Mouse (Mus musculus): ENCODE measurements at regions not wholly inside any gene's neighbourhood (a gene's known extent, or its start where the extent isn't known, plus 50 kb on each side); places are given as distances from the start of the nearest gene placed in this dataset.

- Histone ChIP-seq H3K27ac (replicated peaks; ENCODE audit: insufficient read depth, low read depth, low read length) (no peak overlapping the region), H3K36me3 (ENCODE audit: control insufficient read depth, insufficient read depth, low read length) (no peaks in the 10 kb centered on the region)
- DNase-seq (ENCODE audit: extremely low read depth, low read depth, low spot score) = no peak
Measured at GRCm38 (mm10) chr4:93540588-93540987, 205.3 kb upstream of the Tusc1 start.

GRCm38 (mm10) chr4:93527382-93527781, 192.1 kb upstream of the Tusc1 start:
- no peaks in the 10 kb centered on the region for H3K36me3 ChIP-seq (ENCODE audit: control insufficient read depth, insufficient read depth, low read length)
- H3K27ac ChIP-seq (replicated peaks; ENCODE audit: insufficient read depth, low read depth, low read length) = no peak overlapping the region
- H3K4me3 ChIP-seq (ENCODE audit: insufficient read depth, low read depth, low read length) = no peak overlapping the region
- no peak for TF ChIP-seq CTCF (IDR thresholded peaks at IDR 0.05; ENCODE audit: low read depth, low read length)
- no peak for TF ChIP-seq POLR2A (IDR thresholded peaks at IDR 0.05; ENCODE audit: extremely low read depth, insufficient read depth, low read length)
- no peak overlapping the region for H3K9ac ChIP-seq (ENCODE audit: low read depth, low read length)
- DNase-seq (ENCODE audit: extremely low read depth, low read depth, low spot score) = no peak
- no peaks in the 10 kb centered on the region for H3K4me1 ChIP-seq (ENCODE audit: control insufficient read depth, insufficient read depth, low read length)
- no peaks in the 10 kb centered on the region for H3K79me2 ChIP-seq (ENCODE audit: control insufficient read depth, insufficient read depth, low read length)
- H3K27me3 ChIP-seq (ENCODE audit: control insufficient read depth, insufficient read depth, low read length) = no peaks in the 10 kb centered on the region
- 64% methylated on average over 2 of the region's 2 CpGs for WGBS

More at GRCm38 (mm10) chr4:93540588-93540987, 205.3 kb upstream of the Tusc1 start:
- Histone ChIP-seq H3K27me3 (ENCODE audit: control insufficient read depth, insufficient read depth, low read length) (no peaks in the 10 kb centered on the region), H3K79me2 (ENCODE audit: control insufficient read depth, insufficient read depth, low read length) (no peaks in the 10 kb centered on the region), H3K4me1 (ENCODE audit: control insufficient read depth, insufficient read depth, low read length) (no peaks in the 10 kb centered on the region), H3K4me3 (ENCODE audit: insufficient read depth, low read depth, low read length) (no peak overlapping the region), H3K9ac (ENCODE audit: low read depth, low read length) (no peak overlapping the region)
- TF ChIP-seq POLR2A (IDR thresholded peaks at IDR 0.05; ENCODE audit: extremely low read depth, insufficient read depth, low read length) (no peak), CTCF (IDR thresholded peaks at IDR 0.05; ENCODE audit: low read depth, low read length) (no peak)
- 71% methylated on average over 4 of the region's 4 CpGs for WGBS

GRCm38 (mm10) chr4:93520454-93521100, 185.3 kb upstream of the Tusc1 start:
- Histone ChIP-seq H3K9ac (ENCODE audit: low read depth, low read length) (no peak overlapping the region), H3K4me3 (ENCODE audit: insufficient read depth, low read depth, low read length) (no peak overlapping the region), H3K27me3 (ENCODE audit: control insufficient read depth, insufficient read depth, low read length) (no peaks in the 10 kb centered on the region), H3K36me3 (ENCODE audit: control insufficient read depth, insufficient read depth, low read length) (no peaks in the 10 kb centered on the region), H3K79me2 (ENCODE audit: control insufficient read depth, insufficient read depth, low read length) (no peaks in the 10 kb centered on the region), H3K27ac (replicated peaks; ENCODE audit: insufficient read depth, low read depth, low read length) (no peak overlapping the region), H3K4me1 (ENCODE audit: control insufficient read depth, insufficient read depth, low read length) (no peaks in the 10 kb centered on the region; the same call in 1 of the 2 replicates)
- TF ChIP-seq POLR2A (IDR thresholded peaks at IDR 0.05; ENCODE audit: extremely low read depth, insufficient read depth, low read length) = no peak
- TF ChIP-seq CTCF (IDR thresholded peaks at IDR 0.05; ENCODE audit: low read depth, low read length) = no peak
- DNase-seq (ENCODE audit: extremely low read depth, low read depth, low spot score) = peak; percentile 8
- 72% methylated on average over 5 of the region's 5 CpGs for WGBS

- no peak overlapping the region for H3K27ac ChIP-seq (replicated peaks; ENCODE audit: insufficient read depth, low read depth, low read length)
- no peaks in the 10 kb centered on the region for H3K36me3 ChIP-seq (ENCODE audit: control insufficient read depth, insufficient read depth, low read length)
- no peak for DNase-seq (ENCODE audit: extremely low read depth, low read depth, low spot score)
- H3K79me2 ChIP-seq (ENCODE audit: control insufficient read depth, insufficient read depth, low read length) = no peaks in the 10 kb centered on the region
- H3K4me3 ChIP-seq (ENCODE audit: insufficient read depth, low read depth, low read length) = no peak overlapping the region
- H3K4me1 ChIP-seq (ENCODE audit: control insufficient read depth, insufficient read depth, low read length) = no peaks in the 10 kb centered on the region; the same call in 1 of the 2 replicates
- 85% methylated on average over 5 of the region's 5 CpGs for WGBS
- TF ChIP-seq POLR2A (IDR thresholded peaks at IDR 0.05; ENCODE audit: extremely low read depth, insufficient read depth, low read length) (no peak), CTCF (IDR thresholded peaks at IDR 0.05; ENCODE audit: low read depth, low read length) (no peak)
- no peaks in the 10 kb centered on the region for H3K27me3 ChIP-seq (ENCODE audit: control insufficient read depth, insufficient read depth, low read length)
- no peak overlapping the region for H3K9ac ChIP-seq (ENCODE audit: low read depth, low read length)
Measured at GRCm38 (mm10) chr4:93518925-93519324, 183.6 kb upstream of the Tusc1 start.

- no peaks in the 10 kb centered on the region for H3K27me3 ChIP-seq (ENCODE audit: control insufficient read depth, insufficient read depth, low read length)
- H3K9ac ChIP-seq (ENCODE audit: low read depth, low read length) = no peak overlapping the region
- H3K4me3 ChIP-seq (ENCODE audit: insufficient read depth, low read depth, low read length) = no peak overlapping the region
- H3K36me3 ChIP-seq (ENCODE audit: control insufficient read depth, insufficient read depth, low read length) = no peaks in the 10 kb centered on the region
- TF ChIP-seq CTCF (IDR thresholded peaks at IDR 0.05; ENCODE audit: low read depth, low read length) = no peak
- TF ChIP-seq POLR2A (IDR thresholded peaks at IDR 0.05; ENCODE audit: extremely low read depth, insufficient read depth, low read length) = no peak
- H3K27ac ChIP-seq (replicated peaks; ENCODE audit: insufficient read depth, low read depth, low read length) = no peak overlapping the region
- DNase-seq (ENCODE audit: extremely low read depth, low read depth, low spot score) = peak; percentile 16
- H3K4me1 ChIP-seq (ENCODE audit: control insufficient read depth, insufficient read depth, low read length) = no peaks in the 10 kb centered on the region
- H3K79me2 ChIP-seq (ENCODE audit: control insufficient read depth, insufficient read depth, low read length) = no peaks in the 10 kb centered on the region
- 22% methylated on average over 1 of the region's 1 CpGs for WGBS
Measured at GRCm38 (mm10) chr4:93510771-93511170, 175.5 kb upstream of the Tusc1 start.

GRCm38 (mm10) chr4:93496871-93497270, 161.6 kb upstream of the Tusc1 start:
- Histone ChIP-seq H3K79me2 (ENCODE audit: control insufficient read depth, insufficient read depth, low read length) (no peaks in the 10 kb centered on the region), H3K36me3 (ENCODE audit: control insufficient read depth, insufficient read depth, low read length) (no peaks in the 10 kb centered on the region), H3K27ac (replicated peaks; ENCODE audit: insufficient read depth, low read depth, low read length) (no peak overlapping the region), H3K4me1 (ENCODE audit: control insufficient read depth, insufficient read depth, low read length) (no peaks in the 10 kb centered on the region), H3K4me3 (ENCODE audit: insufficient read depth, low read depth, low read length) (no peak overlapping the region), H3K9ac (ENCODE audit: low read depth, low read length) (no peak overlapping the region), H3K27me3 (ENCODE audit: control insufficient read depth, insufficient read depth, low read length) (no peaks in the 10 kb centered on the region; the same call in 1 of the 2 replicates)
- no peak for DNase-seq (ENCODE audit: extremely low read depth, low read depth, low spot score)
- TF ChIP-seq POLR2A (IDR thresholded peaks at IDR 0.05; ENCODE audit: extremely low read depth, insufficient read depth, low read length) (no peak), CTCF (IDR thresholded peaks at IDR 0.05; ENCODE audit: low read depth, low read length) (no peak)
- 76% methylated on average over 2 of the region's 2 CpGs for WGBS

All from liver, adult 2 months (tissue).